Comparison of ENCODE assay signal across 8 mouse cellular contexts in the genomic region with DNA sequence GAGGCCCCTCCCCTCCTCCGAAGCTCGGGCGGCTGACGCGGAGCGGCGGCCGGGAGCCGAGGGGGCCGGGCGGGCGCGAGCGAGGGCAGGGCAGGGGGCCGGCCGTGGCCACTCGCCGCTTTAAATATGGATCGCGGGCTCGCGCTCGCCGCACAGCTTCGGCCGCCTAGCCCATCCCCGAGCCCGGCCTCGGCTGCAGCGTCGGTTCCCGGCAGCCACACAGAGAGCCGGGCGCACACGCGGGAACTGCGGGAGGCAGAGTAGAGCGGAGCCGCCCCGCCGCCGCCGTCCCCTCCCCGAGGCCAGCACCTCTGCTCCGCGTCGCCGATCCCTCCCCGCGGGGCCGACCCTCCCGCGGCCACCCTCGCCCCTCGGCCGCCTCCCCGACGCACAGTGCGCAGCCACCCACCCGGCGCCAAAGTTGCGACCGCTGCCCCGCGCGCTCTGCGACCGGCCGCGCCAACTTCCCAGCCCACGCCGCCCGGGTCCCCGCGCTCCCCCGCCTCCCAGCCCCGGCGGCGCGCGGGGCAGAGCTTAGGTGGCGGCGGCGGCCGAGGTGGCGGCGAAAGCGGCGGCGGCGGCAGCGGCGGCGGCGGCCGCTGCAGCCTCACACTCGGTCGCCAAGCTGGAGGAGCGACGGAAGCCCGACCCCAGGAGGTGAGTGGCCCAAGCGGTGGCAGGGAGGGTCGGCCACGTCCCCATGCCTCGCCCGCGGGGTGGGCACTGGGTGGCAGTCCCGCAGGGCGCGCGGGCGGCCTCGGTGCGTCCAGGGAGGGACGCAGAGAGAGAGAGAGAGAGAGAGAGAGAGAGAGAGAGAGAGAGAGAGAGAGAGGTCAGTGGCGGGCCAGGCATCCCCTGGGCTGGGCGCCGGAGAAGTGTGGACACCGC. TPM values are rescaled to one million over a fixed set of nuclear protein-coding genes. Genes with fewer than 3 reads are reported as not detected.
DNase-seq lines count a peak whose midpoint lies in the region; ATAC-seq and TF ChIP-seq lines count a peak whose summit lies in the region.

A gene (plus strand): TSS at position 151 of the 888 bp plus-strand sequence.

- H3K4me2 ChIP-seq in forebrain, embryonic 14.5 days (ENCODE audit: low read length), result peak within 1 kb of the TSS; percentile 96

- H3K9ac ChIP-seq in forebrain, embryonic 14.5 days (ENCODE audit: low read length), result peak within 1 kb of the TSS; percentile 72

- H3K27me3 ChIP-seq in forebrain, embryonic 14.5 days (replicated peaks; ENCODE audit: control insufficient read depth, insufficient read depth, low read length), result 0 out of 2 replicates have a peak, but pooled peaks cover 3% of the 10 kb centered on the region

- no peak within 1 kb of the TSS for H3K27ac ChIP-seq in forebrain, embryonic 14.5 days (ENCODE audit: low read depth, low read length)

- TF ChIP-seq CTCF in brain, embryonic 14.5 days (IDR thresholded peaks at IDR 0.05; ENCODE audit: borderline replicate concordance, extremely low read depth, insufficient read depth, insufficient read length), result no peak

- no peaks in the 10 kb centered on the region for H3K36me3 ChIP-seq in forebrain, embryonic 14.5 days (ENCODE audit: control insufficient read depth, insufficient read depth, low read length)

- WGBS in forebrain, embryonic 14.5 days, result 1% methylated on average over 65 of the region's 119 CpGs

- H3K4me3 ChIP-seq in forebrain, embryonic 14.5 days (ENCODE audit: low read depth, low read length), result peak within 1 kb of the TSS; percentile 71

- peak; percentile 82 for DNase-seq in Muller cell, postnatal 12 days (ENCODE audit: inconsistent ontology term)
- peak; percentile 51 for DNase-seq in brain, embryonic 14.5 days (ENCODE audit: low read depth)
- peak; percentile 51 for DNase-seq in forebrain, embryonic 14.5 days (ENCODE audit: low spot score)
- peak; percentile 64 to 70 for DNase-seq in heart, postnatal 36 days
- DNase-seq in layer of hippocampus, postnatal 25 days (ENCODE audit: extremely low spot score in 1 of 2, low spot score in 1 of 2), result peak; percentile 28 to 33
- DNase-seq in lung, postnatal 25 days (ENCODE audit: low spot score), result peak; percentile 37
- DNase-seq in right cerebral cortex, postnatal 10 days (ENCODE audit: low spot score in 2 of 2), result peak; percentile 43 to 61

- H3K9me3 ChIP-seq in forebrain, embryonic 14.5 days (replicated peaks; ENCODE audit: control insufficient read depth, low read length), result no peaks in the 10 kb centered on the region

- 0 out of 2 replicates have a peak, but pooled peaks cover 4% of the 10 kb centered on the region for H3K4me1 ChIP-seq in forebrain, embryonic 14.5 days (ENCODE audit: control insufficient read depth, insufficient read depth, low read length)

- TF ChIP-seq POLR2A in brain, embryonic 14.5 days (IDR thresholded peaks at IDR 0.05; ENCODE audit: borderline replicate concordance, extremely low read depth, insufficient read depth, insufficient read length, poor library complexity, severe bottlenecking), result 0 out of 2 replicates have a peak, but pooled peaks have one; percentile 12

- intact Hi-C loops in heart, postnatal 36 days (cut with DNase I), result loop anchor here (5.0 kb wide), 1 partner anchor 40 kb away; no protein-coding TSS in a partner anchor

- ATAC-seq in forebrain, embryonic 14.5 days, result peak; percentile 84
- no peak for ATAC-seq in erythroid progenitor cell, adult 5-6 weeks (replicated peaks; ENCODE audit: low FRiP score, poor library complexity, severe bottlenecking)

RNA-seq across cellular contexts. Expression of the gene that starts here (rescaled TPM):
- polyA plus RNA-seq in brain, embryonic 14.5 days (2012; rRNA removed), result 2.5 and 6.3 TPM in 2 replicates
- polyA plus RNA-seq in forebrain, embryonic 14.5 days (2014; fragmentation: Nextera tagmentation; extraction: Ambion mirVana), result 0.98 and 2.2 TPM in 2 replicates
- total RNA-seq in heart, postnatal 36 days (2021), result 10 to 100 TPM; 22.4 to 32.2 TPM
- 100 to 1,000 TPM; 139 to 170 TPM for total RNA-seq in layer of hippocampus, postnatal 25 days (2021)
- total RNA-seq in erythroid progenitor cell, adult 5-6 weeks (2015; ENCODE audit: low replicate concordance), result not detected in 2 replicates
- total RNA-seq in erythroid progenitor cell, adult 5-6 weeks (2017; ENCODE audit: low replicate concordance), result not detected in 2 replicates

Comparison
In these comparisons a context has a peak if more than half of its experiments do, and no peak if none do; other contexts are left out.
1. RNA of the gene that starts here (total RNA-seq): 139 to 170 TPM in layer of hippocampus, postnatal 25 days and 22.4 to 32.2 TPM in heart, postnatal 36 days; not detected in erythroid progenitor cell, adult 5-6 weeks; every median in the first group is over 10 times any median in the second.
2. RNA of the gene that starts here (total RNA-seq): 139 to 170 TPM in layer of hippocampus, postnatal 25 days; 22.4 to 32.2 TPM in heart, postnatal 36 days; every median in the first group is over 4 times any median in the second.
3. DNase-seq: peak in every context shown above with its lines; median percentile 82 in Muller cell, postnatal 12 days; 67 in heart, postnatal 36 days; 52 in right cerebral cortex, postnatal 10 days; 51 in brain, embryonic 14.5 days; 51 in forebrain, embryonic 14.5 days; 37 in lung, postnatal 25 days; 30 in layer of hippocampus, postnatal 25 days.